Mouse (Mus musculus) stomach, embryonic 14.5 days (tissue): ENCODE measurements around the gene Trak1. TPM values are rescaled to one million over a fixed set of nuclear protein-coding genes. Genes with fewer than 3 reads are reported as not detected.

Experiments
- ATAC-seq: fragments of 200-750 bp; cut with Nextera tagmentation; 2 replicates; pipeline ENCODE4 v1.8.0; 2017; ENCODE audit warnings: low read depth, moderate TSS enrichment; ENCODE audit not compliant: insufficient number of reproducible peaks, insufficient read depth, low FRiP score
- H3K27ac ChIP-seq: fragments of 300-500 bp; sonication (generic); 2 replicates; pipeline ENCODE4 v1.5.1; 2014; ENCODE audit warnings: mild to moderate bottlenecking, low read length, moderate library complexity, mixed read lengths
- H3K27me3 ChIP-seq: fragments of 300-500 bp; sonication (generic); 2 replicates; pipeline ENCODE4 v1.6.1; 2014; ENCODE audit warnings: low read length, control low read depth, mixed read lengths; ENCODE audit not compliant: control insufficient read depth, insufficient read depth
- H3K36me3 ChIP-seq: fragments of 300-500 bp; sonication (generic); 2 replicates; pipeline ENCODE4 v1.6.1; 2014; ENCODE audit warnings: mild to moderate bottlenecking, control low read depth, low read length, moderate library complexity, mixed read lengths; ENCODE audit not compliant: control insufficient read depth, insufficient read depth
- H3K4me1 ChIP-seq: fragments of 300-500 bp; sonication (generic); 2 replicates; pipeline ENCODE4 v1.6.1; 2014; ENCODE audit warnings: low read length, control low read depth, mixed read lengths; ENCODE audit not compliant: control insufficient read depth, insufficient read depth
- H3K4me2 ChIP-seq: fragments of 300-500 bp; sonication (generic); replicated peaks from 2 replicates; pipeline ENCODE4 v1.6.1; 2014; ENCODE audit warnings: low read depth, low read length, control low read depth
- H3K4me3 ChIP-seq: fragments of 300-500 bp; sonication (generic); 2 replicates; pipeline ENCODE4 v1.5.1; 2014; ENCODE audit warnings: low read depth, low read length, control low read depth
- H3K9ac ChIP-seq: fragments of 300-500 bp; sonication (generic); replicated peaks from 2 replicates; pipeline ENCODE4 v1.6.1; 2014; ENCODE audit warnings: low read depth, mild to moderate bottlenecking, control low read depth, low read length, moderate library complexity, mixed read lengths
- H3K9me3 ChIP-seq: fragments of 300-500 bp; sonication (generic); 2 replicates; pipeline ENCODE4 v1.6.1; 2016; ENCODE audit warnings: low read depth, low read length, control low read depth; ENCODE audit not compliant: control insufficient read depth
- WGBS: fragments of 180-500 bp; shearing (Covaris S2); extraction: QIAGEN DNeasy Blood & Tissue Kit; methylation state at CpG from one replicate; pipeline ENCODE4 v1.1.7; 2014; 5-methylcytosine and 5-hydroxymethylcytosine counted together
- polyA plus RNA-seq: library from polyadenylated mRNA; unstranded; fragments of >200 nt; fragmentation: Nextera tagmentation; extraction: Ambion mirVana; gene quantifications from 2 replicates; pipeline ENCODE4 v1.2.1, GENCODE M21; 2014

The Trak1 gene
- polyA plus RNA-seq, 1 experiment from 2014 or later, result 18.3 TPM

DNA sequence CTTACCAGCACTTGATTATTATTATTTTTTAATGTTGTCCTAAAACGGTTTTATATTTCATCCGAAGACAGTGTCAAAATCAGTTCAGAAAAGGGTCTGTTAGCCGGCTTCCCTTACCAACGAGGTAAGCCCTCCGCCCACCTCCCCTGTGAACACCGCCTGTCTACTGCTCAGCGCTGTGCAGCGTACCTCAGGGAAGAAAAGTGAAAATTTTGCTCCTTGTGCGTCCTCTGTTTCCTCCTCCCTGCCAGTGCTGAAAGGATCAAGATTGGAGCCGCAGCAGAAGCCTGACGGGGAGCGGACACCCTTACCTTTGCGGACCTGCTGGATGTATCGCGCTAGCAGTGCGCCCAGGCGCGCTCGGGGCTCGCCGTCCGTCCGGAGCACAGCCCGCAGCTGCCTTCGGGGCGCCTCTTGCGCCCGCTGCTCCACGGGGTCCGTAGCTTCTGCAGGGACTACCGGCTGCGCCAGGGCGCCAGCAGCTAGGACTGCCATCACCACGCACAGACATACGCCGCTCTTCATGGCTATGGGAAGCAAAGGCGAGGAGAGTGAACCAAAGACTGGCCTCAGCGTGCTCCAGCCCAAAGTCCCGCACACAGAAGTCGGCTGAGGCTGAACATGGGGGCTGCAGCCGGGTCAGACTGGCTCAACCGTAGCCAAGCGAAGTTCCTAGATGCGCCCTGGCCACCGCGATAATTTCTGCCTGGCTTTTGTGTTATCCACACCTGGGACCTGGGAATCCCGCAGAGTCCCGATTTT, 196.9 kb downstream of the Trak1 start:
- 3% methylated on average over 46 of the region's 48 CpGs for WGBS
- peak overlapping the region; percentile 23 for H3K4me3 ChIP-seq
- no peak overlapping the region for H3K27ac ChIP-seq
- H3K9me3 ChIP-seq, result no peaks in the 10 kb centered on the region
- H3K4me2 ChIP-seq, result peak overlapping the region; percentile 39
- H3K9ac ChIP-seq, result no peak overlapping the region
- H3K36me3 ChIP-seq, result no peaks in the 10 kb centered on the region
- H3K27me3 ChIP-seq, result peaks cover 22% of the 10 kb centered on the region
- peaks cover 15% of the 10 kb centered on the region; the same call in 1 of the 2 replicates for H3K4me1 ChIP-seq
- no peak for ATAC-seq

DNA sequence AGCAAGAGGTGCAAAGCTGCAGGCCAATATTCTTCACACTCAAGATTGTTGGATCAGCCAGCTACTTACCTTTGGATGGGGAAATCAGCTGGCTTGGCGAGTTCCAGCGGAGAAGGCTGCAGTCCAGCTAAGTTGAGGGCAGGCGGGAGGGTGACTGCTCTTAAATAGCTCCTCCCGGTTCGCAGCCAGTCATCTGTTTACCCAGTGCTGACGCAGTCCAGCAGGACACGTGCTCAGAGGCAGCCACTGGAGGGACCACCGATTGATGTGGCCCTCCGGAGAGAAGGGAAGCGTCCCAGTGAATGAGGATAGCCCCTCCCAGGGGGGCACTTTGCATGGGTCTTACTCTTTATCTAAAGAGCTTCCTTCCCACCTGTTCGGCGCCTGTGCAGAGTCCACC, 198.2 kb downstream of the Trak1 start, which contains the start of gene Cck:
Gene Cck, minus strand, starts transcription at position 166 of the 400 bp plus-strand sequence.
- H3K4me1 ChIP-seq, result peaks cover 15% of the 10 kb centered on the region; the same call in 1 of the 2 replicates
- H3K9ac ChIP-seq, result no peak within 1 kb of the TSS
- no peak within 1 kb of the TSS for H3K27ac ChIP-seq
- H3K9me3 ChIP-seq, result no peaks in the 10 kb centered on the region
- H3K27me3 ChIP-seq, result peaks cover 22% of the 10 kb centered on the region
- peak within 1 kb of the TSS; percentile 39 for H3K4me2 ChIP-seq
- WGBS, result under 1% methylated on average over 12 of the region's 12 CpGs
- ATAC-seq, result 0 out of 2 replicates have a peak, but pooled peaks have one; percentile 71
- H3K36me3 ChIP-seq, result no peaks in the 10 kb centered on the region
- H3K4me3 ChIP-seq, result peak within 1 kb of the TSS; percentile 23

DNA sequence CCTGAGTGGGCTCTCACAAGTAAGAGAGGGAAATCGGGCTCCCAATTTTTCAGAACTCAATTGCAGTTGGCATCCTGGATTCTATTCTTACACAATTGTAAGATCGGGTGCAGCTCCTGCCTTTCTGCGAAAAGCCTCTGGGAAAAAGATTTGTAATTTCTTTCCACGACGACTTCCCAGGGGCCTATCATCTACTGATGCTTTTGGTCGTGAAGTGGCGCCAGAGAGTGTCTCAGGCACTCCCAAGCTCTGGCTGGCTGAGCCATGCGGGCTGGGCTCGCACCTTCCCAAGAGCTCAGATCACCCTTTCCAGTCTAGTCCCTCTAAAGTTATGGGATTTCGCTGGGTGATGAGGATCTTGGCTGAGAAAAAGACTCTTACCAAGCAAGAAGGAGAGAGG, 198.8 kb downstream of the Trak1 start:
- 29% methylated on average over 10 of the region's 10 CpGs for WGBS
- no peak overlapping the region for H3K4me2 ChIP-seq
- H3K36me3 ChIP-seq, result no peaks in the 10 kb centered on the region
- H3K27me3 ChIP-seq, result peaks cover 22% of the 10 kb centered on the region
- H3K4me1 ChIP-seq, result peaks cover 15% of the 10 kb centered on the region; the same call in 1 of the 2 replicates
- no peaks in the 10 kb centered on the region for H3K9me3 ChIP-seq
- no peak overlapping the region for H3K27ac ChIP-seq
- no peak overlapping the region for H3K4me3 ChIP-seq
- no peak for ATAC-seq
- no peak overlapping the region for H3K9ac ChIP-seq

DNA sequence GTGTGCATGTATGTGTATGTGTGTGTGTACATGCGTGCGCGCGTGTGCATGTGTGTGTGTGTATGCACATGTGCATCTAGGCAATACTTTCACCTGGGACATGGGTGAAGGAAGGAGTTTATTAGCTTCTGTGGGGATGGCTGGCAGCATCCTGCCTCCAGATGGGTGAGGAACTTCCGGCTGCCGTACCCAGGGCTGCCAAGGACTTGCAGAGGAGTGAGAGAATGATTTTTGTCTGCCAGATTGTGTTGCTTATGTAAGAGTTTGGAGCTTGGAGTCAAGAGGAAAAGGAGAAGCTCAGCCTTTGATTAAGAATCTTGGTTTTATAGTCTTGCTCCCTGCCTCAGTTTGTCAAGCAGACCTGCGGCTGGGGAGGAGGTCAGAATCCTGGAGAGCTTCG, 208.0 kb downstream of the Trak1 start:
- Histone ChIP-seq H3K4me1 (no peaks in the 10 kb centered on the region), H3K27me3 (no peaks in the 10 kb centered on the region), H3K4me3 (no peak overlapping the region), H3K36me3 (no peaks in the 10 kb centered on the region), H3K9ac (no peak overlapping the region), H3K9me3 (no peaks in the 10 kb centered on the region), H3K4me2 (no peak overlapping the region), H3K27ac (no peak overlapping the region)
- ATAC-seq, result no peak
- 97% methylated on average over 8 of the region's 8 CpGs for WGBS

DNA sequence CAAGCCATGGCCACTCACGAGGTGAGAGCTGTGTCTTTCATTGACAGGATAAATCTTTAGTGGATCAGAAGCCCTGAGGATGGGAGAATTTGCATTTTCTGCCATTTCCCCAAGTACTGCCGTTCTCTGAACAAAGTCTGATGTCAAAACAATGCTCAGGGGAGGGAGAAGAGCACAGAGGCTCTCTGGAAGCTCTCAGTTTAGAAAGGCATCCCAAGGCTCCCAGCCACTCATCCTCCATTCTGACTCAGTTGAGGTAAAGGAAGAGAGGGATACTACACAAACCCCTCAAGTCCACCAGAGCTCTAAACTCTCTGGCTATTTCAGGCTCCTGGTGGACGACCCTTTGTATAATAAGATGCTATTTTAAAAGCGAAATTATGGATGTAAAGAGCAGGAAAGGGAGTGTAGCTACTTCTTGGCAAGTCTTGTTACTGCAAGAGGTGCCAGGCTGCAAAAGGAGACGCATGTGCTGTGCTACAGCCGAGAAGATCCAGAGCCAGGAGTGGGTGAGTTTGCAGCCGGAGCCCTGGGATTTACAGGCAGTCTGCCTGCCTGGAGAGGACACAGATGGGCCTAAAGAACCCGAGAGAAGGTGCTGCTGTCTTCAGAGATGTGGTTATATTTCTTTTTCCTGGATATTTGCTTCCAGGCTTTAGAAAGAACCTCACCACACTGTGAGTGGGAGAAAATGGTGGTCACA, 209.3 kb downstream of the Trak1 start:
- H3K4me1 ChIP-seq, result no peaks in the 10 kb centered on the region
- no peak overlapping the region for H3K4me3 ChIP-seq
- no peaks in the 10 kb centered on the region for H3K27me3 ChIP-seq
- H3K9ac ChIP-seq, result no peak overlapping the region
- H3K27ac ChIP-seq, result no peak overlapping the region
- WGBS, result 62% methylated on average over 8 of the region's 8 CpGs
- H3K4me2 ChIP-seq, result no peak overlapping the region
- no peaks in the 10 kb centered on the region for H3K36me3 ChIP-seq
- ATAC-seq, result no peak
- H3K9me3 ChIP-seq, result no peaks in the 10 kb centered on the region

DNA sequence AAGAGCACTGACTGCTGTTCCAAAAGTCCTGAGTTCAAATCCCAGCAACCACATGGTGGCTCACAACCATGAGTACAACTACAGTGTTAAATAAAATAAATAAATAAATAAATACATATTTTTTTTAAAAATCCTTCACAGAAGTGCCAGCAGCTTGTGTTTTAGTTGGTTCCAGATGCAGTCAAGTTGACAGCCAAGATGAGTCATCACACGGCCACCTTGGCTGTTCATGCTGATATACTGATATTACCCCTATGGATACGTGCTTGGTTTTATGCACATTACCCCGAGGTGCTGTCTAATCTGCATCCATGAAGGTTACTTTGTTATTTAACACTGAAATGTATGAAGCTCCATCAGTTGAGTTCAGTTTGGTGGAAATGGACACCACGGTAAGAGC, 214.6 kb downstream of the Trak1 start:
- Histone ChIP-seq H3K4me1 (no peaks in the 10 kb centered on the region), H3K4me3 (no peak overlapping the region), H3K9me3 (no peaks in the 10 kb centered on the region), H3K27me3 (no peaks in the 10 kb centered on the region), H3K27ac (no peak overlapping the region), H3K36me3 (no peaks in the 10 kb centered on the region), H3K9ac (no peak overlapping the region), H3K4me2 (no peak overlapping the region)
- 88% methylated on average over 4 of the region's 4 CpGs for WGBS
- ATAC-seq, result no peak

DNA sequence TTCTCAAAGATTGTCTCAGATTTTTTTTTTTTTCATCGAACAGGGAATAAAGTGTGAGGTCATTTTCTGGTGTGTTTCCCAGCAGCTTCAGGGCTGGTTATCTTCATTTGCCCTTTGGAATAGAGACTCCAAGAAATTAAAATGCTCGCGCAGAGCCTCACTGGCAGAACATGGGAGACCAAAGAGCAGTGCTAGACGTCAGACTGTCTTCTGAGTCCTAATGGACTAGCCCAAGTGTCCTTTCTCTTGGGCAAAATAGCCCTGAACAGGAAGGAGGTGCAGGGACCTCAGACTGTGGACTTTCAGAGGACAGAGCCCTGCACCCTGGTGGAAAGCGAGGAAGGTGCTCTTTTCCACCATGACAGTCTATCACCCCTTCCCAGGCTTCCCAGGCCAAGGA, 217.2 kb downstream of the Trak1 start:
- Histone ChIP-seq H3K4me1 (no peaks in the 10 kb centered on the region), H3K36me3 (no peaks in the 10 kb centered on the region), H3K4me3 (no peak overlapping the region), H3K9ac (no peak overlapping the region), H3K27ac (no peak overlapping the region), H3K9me3 (no peaks in the 10 kb centered on the region), H3K4me2 (no peak overlapping the region), H3K27me3 (no peaks in the 10 kb centered on the region)
- no peak for ATAC-seq
- WGBS, result 81% methylated on average over 5 of the region's 5 CpGs

DNA sequence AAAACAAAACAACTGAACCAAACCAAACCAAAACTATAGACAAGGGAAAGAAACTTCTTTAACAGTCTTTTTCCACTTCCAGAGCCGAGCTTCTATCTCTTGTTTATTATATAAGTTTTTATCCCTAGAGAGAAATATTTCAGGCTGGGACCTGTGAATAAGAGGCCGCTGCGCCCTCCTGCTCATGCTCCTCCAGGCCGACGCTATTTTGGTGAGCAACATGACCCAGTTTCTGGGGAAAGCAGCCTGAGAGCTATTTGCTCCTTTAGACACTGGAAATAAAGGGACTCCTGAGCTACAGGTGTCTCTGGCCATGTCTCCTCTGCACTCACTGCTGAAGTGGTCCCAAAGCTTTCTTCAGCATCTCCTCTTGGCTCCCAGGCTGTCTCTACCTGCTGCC, 222.7 kb downstream of the Trak1 start:
- whole genome bisulfite sequencing, result 75% methylated on average over 5 of the region's 5 CpGs
- Histone ChIP-seq H3K27me3 (no peaks in the 10 kb centered on the region), H3K4me2 (no peak overlapping the region), H3K4me3 (no peak overlapping the region), H3K4me1 (no peaks in the 10 kb centered on the region), H3K27ac (no peak overlapping the region), H3K36me3 (no peaks in the 10 kb centered on the region), H3K9me3 (no peaks in the 10 kb centered on the region), H3K9ac (no peak overlapping the region)
- no peak for ATAC-seq
